Mouse (Mus musculus): ENCODE measurements around the gene Pkp4. TPM values are rescaled to one million over a fixed set of nuclear protein-coding genes. Genes with fewer than 3 reads are reported as not detected.
"Not testable (repeated sequence)": the region's sequence is repeated elsewhere in the genome, so short reads cannot be mapped to it uniquely, and the experiment has no call there.

Pkp4 gene
- polyA plus RNA-seq, 1 experiment from 2014 or later, result 14.7 TPM

DNA sequence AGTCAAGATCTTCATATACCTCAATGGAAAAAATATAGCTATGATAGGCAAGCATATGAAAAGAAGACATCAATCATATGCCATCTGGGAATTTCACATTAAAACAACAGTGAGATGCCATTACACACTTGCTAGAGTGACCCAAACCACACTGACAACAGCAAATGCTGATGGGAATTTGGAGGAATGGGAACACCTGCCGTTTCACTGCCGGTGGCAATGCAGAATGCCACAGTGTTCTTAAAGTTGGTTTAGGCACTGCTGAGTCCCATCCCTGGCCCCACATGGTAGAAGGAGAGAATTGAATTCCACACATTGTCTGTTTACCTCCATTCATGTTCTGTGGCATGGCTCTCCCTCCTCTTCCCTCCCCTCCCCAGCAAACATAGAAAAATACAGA is 212.5 kb downstream of the Pkp4 start:
- H3K36me3 ChIP-seq, result no peaks in the 10 kb centered on the region
- ATAC-seq (ENCODE audit: low FRiP score, low read depth), result no peak
- no peaks in the 10 kb centered on the region for H3K9me3 ChIP-seq
- H3K9ac ChIP-seq (replicated peaks), result no peak overlapping the region
- H3K27me3 ChIP-seq, result no peaks in the 10 kb centered on the region
- H3K27ac ChIP-seq (replicated peaks), result no peak overlapping the region
- 92% methylated on average over 2 of the region's 2 CpGs for WGBS
- H3K4me2 ChIP-seq (replicated peaks), result no peak overlapping the region
- no peaks in the 10 kb centered on the region for H3K4me1 ChIP-seq
- H3K4me3 ChIP-seq, result no peak overlapping the region

DNA sequence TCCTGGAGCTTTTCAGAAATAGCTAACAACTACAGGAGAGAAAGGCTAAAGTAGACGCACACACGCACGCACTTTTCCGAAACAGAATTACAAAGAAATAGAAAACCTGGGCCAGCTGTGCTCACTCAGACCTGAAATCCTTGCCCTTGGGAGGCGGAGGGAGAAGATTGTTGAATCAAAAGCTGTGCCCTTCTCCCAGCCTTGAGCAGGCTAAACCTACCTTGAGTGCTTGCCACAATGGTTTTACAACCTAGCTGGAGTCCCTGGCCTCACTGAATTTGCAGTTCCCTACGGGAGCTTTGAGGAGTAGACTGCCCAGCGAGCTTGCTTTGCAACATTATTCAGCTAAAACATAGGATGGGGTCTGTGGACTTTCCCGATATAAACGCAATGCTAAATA is 217.4 kb downstream of the Pkp4 start:
- WGBS, result 84% methylated on average over 9 of the region's 9 CpGs
- H3K27me3 ChIP-seq, result no peaks in the 10 kb centered on the region
- ATAC-seq (ENCODE audit: low FRiP score, low read depth), result no peak

DNA sequence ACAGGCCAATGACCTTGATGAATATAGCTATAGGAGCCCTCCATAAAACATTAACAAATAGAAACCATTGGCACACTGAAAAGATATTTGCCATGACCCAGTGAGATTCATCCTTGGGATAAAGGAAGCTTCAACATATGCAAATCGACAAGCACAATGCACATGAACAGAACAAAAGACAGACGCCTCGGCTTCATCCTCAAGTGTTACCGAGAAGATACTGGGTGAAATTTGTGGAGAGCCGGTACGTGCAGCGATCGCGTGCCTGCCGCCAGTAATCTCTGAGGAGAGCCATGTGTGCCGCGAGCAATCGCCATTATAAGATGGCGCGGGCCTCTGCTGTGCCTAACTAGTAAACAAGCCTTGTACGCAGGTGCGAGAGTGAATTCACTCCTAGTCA is 218.2 kb downstream of the Pkp4 start:
- 93% methylated on average over 17 of the region's 17 CpGs for WGBS
- ATAC-seq (ENCODE audit: low FRiP score, low read depth), result not testable (repeated sequence)

More for the DNA sequence above, 217.4 kb downstream of the Pkp4 start:
- H3K36me3 ChIP-seq, result no peaks in the 10 kb centered on the region
- H3K4me3 ChIP-seq, result no peak overlapping the region
- H3K9me3 ChIP-seq, result no peaks in the 10 kb centered on the region
- no peaks in the 10 kb centered on the region for H3K4me1 ChIP-seq
- no peak overlapping the region for H3K4me2 ChIP-seq (replicated peaks)
- H3K27ac ChIP-seq (replicated peaks), result no peak overlapping the region
- no peak overlapping the region for H3K9ac ChIP-seq (replicated peaks)

DNA sequence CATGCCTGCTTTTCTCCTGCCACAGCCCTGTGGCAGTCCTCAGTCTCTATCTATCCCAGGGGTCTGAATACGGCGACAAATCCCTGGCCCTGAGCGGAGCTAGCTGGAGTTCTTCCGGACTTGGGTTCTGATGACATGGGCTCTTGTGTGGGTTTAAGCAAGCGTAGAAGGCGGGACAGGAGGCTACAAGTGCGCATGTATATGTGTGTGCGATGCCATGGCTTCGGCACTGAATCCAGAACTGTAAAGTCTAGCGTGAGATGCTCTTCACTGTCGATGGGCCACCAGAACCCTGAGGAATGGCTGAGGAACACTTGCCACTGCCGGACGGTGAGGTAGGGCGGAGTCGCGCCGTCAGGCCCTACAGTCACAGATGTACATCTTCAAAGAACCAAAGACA is 222.6 kb downstream of the Pkp4 start:
- no peak overlapping the region for H3K4me2 ChIP-seq (replicated peaks)
- H3K27ac ChIP-seq (replicated peaks), result no peak overlapping the region
- H3K9me3 ChIP-seq, result no peaks in the 10 kb centered on the region
- H3K27me3 ChIP-seq, result no peaks in the 10 kb centered on the region
- ATAC-seq (ENCODE audit: low FRiP score, low read depth), result no peak
- H3K4me1 ChIP-seq, result no peaks in the 10 kb centered on the region
- no peak overlapping the region for H3K4me3 ChIP-seq
- 94% methylated on average over 17 of the region's 17 CpGs for WGBS
- no peaks in the 10 kb centered on the region for H3K36me3 ChIP-seq
- H3K9ac ChIP-seq (replicated peaks), result no peak overlapping the region

More for the DNA sequence above, 218.2 kb downstream of the Pkp4 start:
- not testable (repeated sequence) for H3K9ac ChIP-seq (replicated peaks); H3K4me1 ChIP-seq; H3K27ac ChIP-seq (replicated peaks); H3K27me3 ChIP-seq; H3K36me3 ChIP-seq; H3K9me3 ChIP-seq; H3K4me3 ChIP-seq; H3K4me2 ChIP-seq (replicated peaks)

DNA sequence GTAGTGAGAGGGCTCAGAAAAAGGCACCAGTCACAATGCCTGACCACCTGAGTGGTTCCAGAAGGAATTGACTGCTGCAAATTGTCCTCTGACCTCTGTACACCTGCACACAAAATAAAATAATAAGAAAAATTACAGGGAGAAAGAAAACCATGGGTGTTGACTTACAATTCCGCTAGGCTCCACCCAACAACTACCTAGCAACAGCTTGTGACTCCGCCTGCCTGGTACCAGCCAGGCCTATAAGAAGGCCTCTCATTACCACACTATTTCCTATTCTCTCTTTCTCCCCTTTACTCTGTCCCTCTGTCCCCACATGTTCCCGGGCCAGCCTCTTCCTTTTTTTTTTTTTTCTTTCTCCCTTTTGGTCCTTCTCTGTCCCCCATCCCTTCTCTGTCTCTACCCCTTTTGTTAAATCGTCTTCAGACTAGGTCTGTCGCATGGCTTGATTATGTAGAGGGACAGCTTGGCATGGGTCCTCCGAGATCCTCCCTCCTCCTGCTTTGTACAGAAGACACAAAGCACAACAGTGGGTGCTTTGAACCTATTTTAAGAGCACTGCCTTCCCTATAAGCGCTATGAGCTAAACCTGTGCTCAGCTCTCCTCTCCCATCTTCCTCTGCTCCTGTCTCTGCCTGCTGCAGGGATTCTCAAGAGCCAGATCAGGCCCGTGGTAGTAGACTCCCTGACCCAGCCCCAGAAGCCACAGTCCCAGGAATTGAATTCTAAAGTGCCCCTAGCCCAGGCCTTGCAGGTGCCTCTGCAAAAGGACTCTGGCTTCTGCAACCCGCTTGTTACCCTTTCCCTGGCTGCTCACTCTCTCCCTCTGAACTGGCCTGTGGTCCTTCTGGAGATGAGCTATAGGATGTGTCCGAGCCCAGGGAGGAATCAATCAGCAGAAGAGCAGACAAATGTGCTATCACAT is 223.5 kb downstream of the Pkp4 start:
- H3K4me3 ChIP-seq, result no peak overlapping the region
- no peaks in the 10 kb centered on the region for H3K4me1 ChIP-seq
- no peaks in the 10 kb centered on the region for H3K36me3 ChIP-seq
- H3K27ac ChIP-seq (replicated peaks), result no peak overlapping the region
- WGBS, result 80% methylated on average over 10 of the region's 10 CpGs
- H3K9me3 ChIP-seq, result no peaks in the 10 kb centered on the region
- no peak for ATAC-seq (ENCODE audit: low FRiP score, low read depth)
- H3K9ac ChIP-seq (replicated peaks), result no peak overlapping the region
- H3K4me2 ChIP-seq (replicated peaks), result no peak overlapping the region
- H3K27me3 ChIP-seq, result no peaks in the 10 kb centered on the region

DNA sequence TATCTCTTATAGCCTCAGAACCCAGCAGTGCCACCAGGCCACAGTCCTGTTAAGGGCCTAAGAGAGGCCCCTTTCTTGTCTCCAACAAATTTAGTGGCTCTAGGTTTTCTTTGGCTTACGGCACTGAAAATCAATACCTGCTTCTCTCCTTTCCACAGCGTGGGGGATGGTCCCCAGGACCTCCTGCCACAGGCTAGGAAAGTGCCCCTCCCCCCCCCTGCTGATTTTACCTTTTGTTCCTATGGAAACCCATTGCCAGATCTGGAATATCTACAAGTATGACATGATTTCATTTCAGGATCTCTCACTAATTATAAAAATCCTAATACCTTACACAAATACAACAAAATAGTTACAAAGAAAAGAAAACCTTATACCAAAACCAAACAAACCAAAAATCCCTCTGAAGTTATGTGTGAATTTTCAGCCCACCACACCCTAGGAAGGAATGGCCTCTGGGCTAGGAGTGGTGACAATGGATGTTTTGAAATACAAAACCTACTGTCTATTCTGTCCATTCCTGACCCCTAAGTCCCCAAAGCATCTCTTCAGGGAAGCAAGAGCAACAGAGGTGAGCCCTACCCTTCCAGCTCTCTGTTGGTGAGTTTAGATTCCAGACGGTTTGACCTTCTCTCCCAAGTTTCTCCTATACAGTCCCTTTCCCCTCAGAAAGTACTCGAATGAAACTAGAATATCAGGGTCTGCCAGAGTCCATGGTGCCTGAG is 224.7 kb downstream of the Pkp4 start:
- Histone ChIP-seq H3K4me1 (no peaks in the 10 kb centered on the region), H3K9me3 (no peaks in the 10 kb centered on the region), H3K36me3 (no peaks in the 10 kb centered on the region), H3K27me3 (no peaks in the 10 kb centered on the region), H3K27ac (replicated peaks) (no peak overlapping the region), H3K4me2 (replicated peaks) (no peak overlapping the region), H3K9ac (replicated peaks) (no peak overlapping the region), H3K4me3 (no peak overlapping the region)
- 69% methylated on average over 4 of the region's 4 CpGs for WGBS
- ATAC-seq (ENCODE audit: low FRiP score, low read depth), result no peak

DNA sequence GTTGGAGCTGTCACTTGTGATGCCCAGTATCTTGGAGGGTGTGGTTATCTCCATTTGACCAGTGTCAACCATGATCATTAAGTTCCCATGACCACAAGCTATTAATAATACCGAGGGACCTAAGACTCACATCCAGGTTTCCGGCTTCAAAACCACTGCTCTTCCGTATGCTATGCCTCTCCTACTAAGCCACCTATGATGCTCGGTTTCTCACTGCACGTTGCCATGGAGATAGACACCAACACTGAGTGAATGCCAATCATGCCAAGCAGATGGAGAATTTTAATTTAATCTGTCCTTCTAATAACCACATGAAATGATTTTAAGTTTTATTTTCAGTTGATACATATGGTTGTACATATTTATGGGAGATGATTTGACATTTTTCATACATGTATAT is 229.3 kb downstream of the Pkp4 start:
- H3K4me1 ChIP-seq, result no peaks in the 10 kb centered on the region
- no peaks in the 10 kb centered on the region for H3K27me3 ChIP-seq
- no peak overlapping the region for H3K27ac ChIP-seq (replicated peaks)
- WGBS, result 85% methylated on average over 5 of the region's 5 CpGs
- H3K9me3 ChIP-seq, result no peaks in the 10 kb centered on the region
- no peak overlapping the region for H3K9ac ChIP-seq (replicated peaks)
- H3K4me2 ChIP-seq (replicated peaks), result no peak overlapping the region
- ATAC-seq (ENCODE audit: low FRiP score, low read depth), result no peak
- no peaks in the 10 kb centered on the region for H3K36me3 ChIP-seq
- no peak overlapping the region for H3K4me3 ChIP-seq

DNA sequence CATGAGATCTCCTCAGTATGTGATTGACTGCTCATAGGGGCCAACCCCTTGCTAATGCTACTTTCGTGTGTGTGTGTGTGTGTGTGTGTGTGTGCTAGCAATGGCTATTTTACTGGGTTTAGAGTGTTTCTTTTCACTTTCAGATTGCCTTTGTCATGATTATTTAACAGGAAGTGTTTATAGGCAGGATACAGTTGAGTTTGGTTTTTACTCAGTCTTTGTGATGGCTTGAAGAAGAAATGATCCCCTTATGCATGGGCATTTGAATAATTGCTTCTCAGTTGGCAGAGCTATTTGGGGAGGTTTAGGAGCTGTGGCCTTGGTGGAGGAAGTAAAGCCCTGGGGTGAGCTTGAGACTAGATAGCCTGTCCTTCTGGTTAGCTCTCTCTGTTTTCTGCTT is 232.5 kb downstream of the Pkp4 start:
- Histone ChIP-seq H3K9me3 (no peaks in the 10 kb centered on the region), H3K9ac (replicated peaks) (no peak overlapping the region), H3K4me3 (no peak overlapping the region), H3K4me1 (no peaks in the 10 kb centered on the region), H3K27me3 (no peaks in the 10 kb centered on the region), H3K36me3 (no peaks in the 10 kb centered on the region), H3K4me2 (replicated peaks) (no peak overlapping the region), H3K27ac (replicated peaks) (no peak overlapping the region)
- no peak for ATAC-seq (ENCODE audit: low FRiP score, low read depth)
- 77% methylated on average over 1 of the region's 1 CpGs for WGBS

DNA sequence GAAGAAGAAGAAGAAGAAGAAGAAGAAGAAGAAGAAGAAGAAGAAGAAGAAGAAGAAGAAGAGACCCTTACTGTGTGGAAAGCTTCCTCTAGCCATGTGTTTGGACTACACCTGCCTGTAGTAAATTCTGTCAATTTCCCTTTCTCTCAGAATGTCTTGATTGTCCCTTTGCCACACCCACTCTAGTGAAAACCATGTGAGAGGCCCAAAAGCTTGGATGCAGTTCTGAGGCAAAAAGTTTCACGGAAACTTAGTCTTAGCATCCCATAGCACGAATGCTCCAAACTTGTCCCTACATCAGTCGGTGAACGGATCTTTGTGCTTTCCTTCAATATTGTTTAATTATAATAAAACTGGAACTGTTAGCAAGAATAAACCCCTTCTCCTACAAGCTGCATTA is 234.0 kb downstream of the Pkp4 start:
- H3K36me3 ChIP-seq, result no peaks in the 10 kb centered on the region
- H3K4me2 ChIP-seq (replicated peaks), result no peak overlapping the region
- ATAC-seq (ENCODE audit: low FRiP score, low read depth), result no peak
- H3K4me3 ChIP-seq, result no peak overlapping the region
- 96% methylated on average over 4 of the region's 4 CpGs for WGBS
- no peaks in the 10 kb centered on the region for H3K4me1 ChIP-seq
- no peaks in the 10 kb centered on the region for H3K27me3 ChIP-seq
- no peak overlapping the region for H3K9ac ChIP-seq (replicated peaks)
- no peak overlapping the region for H3K27ac ChIP-seq (replicated peaks)
- H3K9me3 ChIP-seq, result no peaks in the 10 kb centered on the region

DNA sequence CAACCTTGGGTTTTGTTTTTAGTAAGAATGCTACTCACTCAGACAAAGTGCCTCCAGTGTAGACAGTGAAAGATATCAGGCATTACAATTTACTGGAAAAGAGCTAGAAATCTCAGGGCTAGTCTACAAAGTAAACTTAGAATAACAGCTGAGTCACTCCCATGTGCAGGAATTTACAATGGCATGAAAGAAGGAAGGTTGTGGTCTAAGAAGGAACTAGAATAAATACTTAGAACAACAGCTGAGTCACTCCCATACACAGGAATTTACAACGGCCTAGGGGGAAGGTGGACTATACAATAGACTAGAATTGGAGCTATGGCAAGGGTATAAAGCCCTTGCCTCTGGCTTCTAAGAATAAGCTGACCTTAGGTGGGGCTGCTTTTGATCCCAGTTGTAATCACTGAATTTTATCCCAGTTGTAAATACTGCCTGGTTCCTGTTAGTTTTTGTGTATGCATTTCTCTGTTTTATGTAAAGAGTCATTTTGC is 234.6 kb downstream of the Pkp4 start:
- not testable (repeated sequence) for ATAC-seq (ENCODE audit: low FRiP score, low read depth); H3K4me1 ChIP-seq; H3K4me3 ChIP-seq; H3K9me3 ChIP-seq; H3K27ac ChIP-seq (replicated peaks); H3K27me3 ChIP-seq; H3K9ac ChIP-seq (replicated peaks); H3K4me2 ChIP-seq (replicated peaks); H3K36me3 ChIP-seq
- 92% methylated on average over 1 of the region's 1 CpGs for WGBS

DNA sequence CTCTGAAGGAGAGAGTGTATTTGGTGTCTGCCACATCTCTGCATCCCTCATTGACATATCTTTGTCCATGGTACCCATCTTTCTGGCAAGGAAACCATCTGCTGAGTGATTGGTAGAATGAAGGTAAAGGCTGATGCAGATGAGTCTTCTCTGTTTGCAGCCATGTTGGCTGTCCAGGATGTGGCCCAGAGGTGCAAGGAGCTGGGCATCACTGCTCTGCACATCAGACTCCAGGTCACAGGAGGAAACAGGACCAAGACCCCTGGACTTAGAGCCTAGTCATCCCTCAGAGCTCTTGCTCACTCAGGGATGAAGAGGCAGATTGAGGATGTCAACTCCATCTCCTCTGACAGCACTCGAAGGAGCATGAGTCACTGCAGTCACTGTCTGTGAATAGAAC is 235.9 kb downstream of the Pkp4 start:
- WGBS, result 81% methylated on average over 1 of the region's 1 CpGs
- Histone ChIP-seq H3K4me1 (no peaks in the 10 kb centered on the region), H3K27ac (replicated peaks) (no peak overlapping the region), H3K4me3 (no peak overlapping the region), H3K4me2 (replicated peaks) (no peak overlapping the region), H3K27me3 (no peaks in the 10 kb centered on the region), H3K9me3 (no peaks in the 10 kb centered on the region), H3K9ac (replicated peaks) (no peak overlapping the region), H3K36me3 (no peaks in the 10 kb centered on the region)
- no peak for ATAC-seq (ENCODE audit: low FRiP score, low read depth)

DNA sequence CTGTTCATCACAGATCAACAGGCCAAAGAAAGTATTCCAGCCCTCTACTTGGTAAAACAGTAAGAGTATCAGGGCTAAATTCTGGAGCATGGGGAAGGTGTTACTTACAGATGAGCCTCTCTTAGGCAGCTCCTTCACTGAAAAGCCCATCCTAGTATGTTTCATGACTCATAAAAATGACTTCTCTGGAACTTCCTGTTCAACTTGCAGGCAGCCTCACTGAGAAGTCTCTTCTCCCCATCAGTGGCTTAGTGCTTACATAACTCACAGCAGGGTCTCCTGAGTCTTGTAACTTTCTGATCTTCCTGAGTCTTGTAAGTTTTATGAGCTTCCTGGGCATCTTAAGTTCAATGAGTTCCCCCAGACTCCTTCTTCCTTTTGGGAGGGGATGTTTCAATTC is 236.9 kb downstream of the Pkp4 start:
- Histone ChIP-seq H3K27ac (replicated peaks) (no peak overlapping the region), H3K4me3 (no peak overlapping the region), H3K36me3 (no peaks in the 10 kb centered on the region), H3K9me3 (no peaks in the 10 kb centered on the region), H3K9ac (replicated peaks) (no peak overlapping the region), H3K4me1 (no peaks in the 10 kb centered on the region), H3K27me3 (no peaks in the 10 kb centered on the region), H3K4me2 (replicated peaks) (no peak overlapping the region)
- no peak for ATAC-seq (ENCODE audit: low FRiP score, low read depth)
